Mouse (Mus musculus) CH12.LX (cell line): ENCODE data around the gene 1500011B03Rik. TPM values are rescaled to one million over a fixed set of nuclear protein-coding genes. Genes with fewer than 3 reads are reported as not detected.
"Not testable (repeated sequence)": the region's sequence is repeated elsewhere in the genome, so short reads cannot be mapped to it uniquely, and the experiment has no call there.

Experiments used
- DNase-seq: peaks from one replicate; pipeline ENCODE4 v3.0.0-alpha.2; 2013; ENCODE audit errors: extremely low read depth
- H3K27ac ChIP-seq: 2 replicates; pipeline ENCODE4 v1.5.1; 2012; ENCODE audit warnings: low read depth, mild to moderate bottlenecking, control low read depth, moderate library complexity; ENCODE audit not compliant: insufficient read depth
- H3K27me3 ChIP-seq: replicated peaks from 2 replicates; pipeline ENCODE3; 2012; ENCODE audit warnings: inconsistent platforms
- H3K36me3 ChIP-seq, 2 experiments: replicated peaks in 1 of 2; 2 replicates each; pipeline versions ENCODE3 to v1.6.1; 2012; ENCODE audit warnings: inconsistent platforms in 1 of 2, low read length in 1 of 2, mild to moderate bottlenecking in 1 of 2, mixed read lengths in 1 of 2, moderate library complexity in 1 of 2; ENCODE audit not compliant: control insufficient read depth in 1 of 2, insufficient read depth in 1 of 2
- H3K4me1 ChIP-seq, 2 experiments: 2 replicates each; pipeline ENCODE4 v1.6.1; 2012; ENCODE audit warnings: inconsistent platforms in 1 of 2, moderate library complexity in 1 of 2; ENCODE audit not compliant: insufficient read depth in 2 of 2, control insufficient read depth in 1 of 2
- H3K4me2 ChIP-seq: 2 replicates; pipeline ENCODE4 v1.6.1; 2012; ENCODE audit warnings: low read depth, mild to moderate bottlenecking, control low read depth; ENCODE audit not compliant: poor library complexity, insufficient read depth, severe bottlenecking
- H3K4me3 ChIP-seq, 3 experiments: fragments of 150-350 bp in 1 of 3; sonication (generic) in 1 of 3; replicated peaks in 1 of 3; 2 replicates each; pipeline versions ENCODE3 to v1.5.1; 2011 to 2012; ENCODE audit warnings: low read depth in 2 of 3, low read length in 2 of 3, mild to moderate bottlenecking in 2 of 3, moderate library complexity in 2 of 3, control low read depth in 1 of 3, improper control_type of control experiment in 1 of 3, inconsistent platforms in 1 of 3, mixed read lengths in 1 of 3; ENCODE audit not compliant: poor library complexity in 1 of 3
- H3K79me2 ChIP-seq: replicated peaks from 2 replicates; pipeline ENCODE4 v1.6.1; 2012; ENCODE audit warnings: mild to moderate bottlenecking, moderate library complexity; ENCODE audit not compliant: control insufficient read depth, poor library complexity, insufficient read depth, severe bottlenecking; ENCODE audit errors: extremely low read depth
- H3K9ac ChIP-seq: 2 replicates; pipeline ENCODE4 v1.6.1; 2012; ENCODE audit warnings: low read depth, mild to moderate bottlenecking, control low read depth, moderate library complexity; ENCODE audit not compliant: insufficient read depth
- H3K9me3 ChIP-seq: replicated peaks from 2 replicates; pipeline ENCODE3; 2012; ENCODE audit warnings: low read length, inconsistent platforms, mixed read lengths
- CHD1 ChIP-seq: IDR thresholded peaks from 2 replicates; pipeline ENCODE4 v1.6.1; 2012; ENCODE audit warnings: low read depth, low read length, improper control_type of control experiment, inconsistent platforms
- ELF1 ChIP-seq: IDR thresholded peaks from 2 replicates; pipeline ENCODE4 v1.6.1; 2014; ENCODE audit warnings: low read depth, mild to moderate bottlenecking, inconsistent platforms, low read length, improper control_type of control experiment
- HCFC1 ChIP-seq: IDR thresholded peaks from 2 replicates; pipeline ENCODE4 v1.6.1; 2012; ENCODE audit warnings: low read depth, mild to moderate bottlenecking, inconsistent platforms, low read length, improper control_type of control experiment
- JUND ChIP-seq: conservative IDR thresholded peaks from 2 replicates; pipeline ENCODE4 v1.6.1; 2011; ENCODE audit warnings: low read depth, low read length, improper control_type of control experiment
- MAZ ChIP-seq: IDR thresholded peaks from 2 replicates; pipeline ENCODE4 v1.6.1; 2012; ENCODE audit warnings: low read depth, mild to moderate bottlenecking, inconsistent platforms, low read length, improper control_type of control experiment, moderate library complexity
- MYC ChIP-seq: IDR thresholded peaks from 2 replicates; pipeline ENCODE4 v1.6.1; 2011; ENCODE audit warnings: low read depth, mild to moderate bottlenecking, improper control_type of control experiment, low read length
- POLR2A ChIP-seq: IDR thresholded peaks from 2 replicates; pipeline ENCODE4 v1.6.1; 2011; ENCODE audit warnings: low read depth, mild to moderate bottlenecking, improper control_type of control experiment, low read length
- POLR2AphosphoS2 ChIP-seq: IDR thresholded peaks from 2 replicates; pipeline ENCODE4 v1.6.1; 2011; ENCODE audit warnings: low read depth, low read length, improper control_type of control experiment
- RCOR1 ChIP-seq: conservative IDR thresholded peaks from 2 replicates; pipeline ENCODE4 v1.6.1; 2012; ENCODE audit warnings: low read depth, mild to moderate bottlenecking, inconsistent platforms, low read length, improper control_type of control experiment
- dilution Hi-C: fragments of 300-500 bp; cut with MboI; formaldehyde crosslinking; loops from 2 replicates; pipeline ENCODE4 v1.14.3; 2020; ENCODE audit warnings: low sequenced_read_pairs; ENCODE audit not compliant: extremely low pct_unique_long_range_greater_than_20kb, extremely low pct_ligation_motif_present
- in situ Hi-C: fragments of 300-500 bp; cut with MboI; formaldehyde crosslinking; loops from 3 replicates; pipeline ENCODE4 v1.14.3; 2019; ENCODE audit warnings: low sequenced_read_pairs, low pct_ligation_motif_present, low pct_unique_long_range_greater_than_20kb, mixed read lengths
- polyA plus RNA-seq: library from polyadenylated mRNA; unstranded; fragments of >175 nt; gene quantifications from 2 replicates; pipeline ENCODE4 v1.2.1, GENCODE M21; 2012; ENCODE audit warnings: low read depth; ENCODE audit not compliant: insufficient read length
- total RNA-seq, 2 experiments: library from RNA; depleted of rRNA; stranded (reverse); fragments of 300-350 nt in 1 of 2; fragments of >200 nt in 1 of 2; gene quantifications; 2 replicates each; pipeline ENCODE4 v1.2.3; 2012 to 2014

1500011B03Rik gene
- total and polyA plus RNA-seq, 3 experiments: 15.5 to 39.1 (median 31.4) TPM

DNA sequence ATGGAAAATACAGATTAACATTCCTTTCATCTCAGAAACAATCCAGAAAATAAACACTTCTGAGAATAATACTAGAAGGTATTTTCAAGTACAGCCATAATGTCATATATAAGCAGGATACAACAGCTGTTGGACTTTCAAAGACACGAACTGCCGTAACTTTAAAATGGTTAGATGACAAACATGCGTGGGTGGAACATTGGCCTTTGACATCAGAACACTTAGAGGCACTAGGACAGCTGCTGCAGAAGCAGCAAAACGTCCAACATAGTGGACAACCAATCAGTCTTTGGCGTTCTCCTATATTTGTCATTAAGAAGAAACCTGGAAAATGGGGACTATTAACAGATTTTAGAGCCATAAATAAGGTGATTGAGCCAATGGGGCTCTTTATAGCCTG is 17.2 kb upstream of the 1500011B03Rik start:
- dilution Hi-C loops, H3K4me2 ChIP-seq, in situ Hi-C loops: not testable (repeated sequence)

DNA sequence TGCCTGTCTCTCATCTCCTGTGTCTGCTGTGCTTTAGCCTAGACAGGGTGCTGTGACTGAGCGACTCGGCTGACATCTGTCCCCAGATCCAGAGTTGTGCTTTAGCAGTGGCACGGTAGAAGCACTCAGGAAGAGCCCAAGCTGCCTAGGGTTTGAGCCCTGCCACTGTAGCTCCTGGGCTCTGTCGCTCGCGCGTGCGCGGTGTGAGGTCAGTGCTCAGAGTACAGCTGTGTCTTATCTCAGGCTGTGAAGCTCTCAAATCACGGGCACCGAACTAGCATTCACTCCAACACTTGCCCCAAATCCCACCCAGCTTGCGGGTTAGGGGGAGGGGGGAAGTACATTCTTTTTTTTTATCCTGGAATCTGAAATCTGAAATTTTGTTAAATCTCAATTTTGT is 13.6 kb upstream of the 1500011B03Rik start:
- in situ Hi-C loops: no loop called here

More for the DNA sequence above, 17.2 kb upstream of the 1500011B03Rik start:
- not testable (repeated sequence) for H3K9me3 ChIP-seq, H3K9ac ChIP-seq, H3K79me2 ChIP-seq, DNase-seq, H3K27ac ChIP-seq, H3K27me3 ChIP-seq, H3K36me3 ChIP-seq, H3K4me1 ChIP-seq, H3K4me3 ChIP-seq

DNA sequence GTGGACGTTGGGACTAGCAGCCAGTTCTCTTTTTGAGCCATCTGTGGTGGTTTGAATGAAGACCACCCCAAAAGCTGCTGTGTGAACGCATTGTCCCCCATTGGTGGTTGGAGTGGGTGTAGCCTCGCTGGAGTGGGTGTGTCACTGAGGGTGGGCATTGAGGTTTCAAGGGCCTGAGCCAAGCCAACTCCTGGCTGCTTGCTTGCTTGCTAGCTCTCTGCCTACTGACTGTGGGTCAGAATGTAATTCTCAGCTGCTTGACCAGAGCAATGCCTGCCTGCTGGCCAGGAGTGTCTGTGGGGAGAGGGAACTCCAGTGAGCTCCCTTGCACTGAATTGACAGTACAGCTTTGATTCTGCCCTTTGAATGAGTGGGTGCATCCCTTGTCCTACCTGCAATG is 6.5 kb upstream of the 1500011B03Rik start:
- Histone ChIP-seq H3K4me1 (peaks cover 0 to 7% of the 10 kb centered on the region in 2 experiments; a peak in 2 of 4 replicates), H3K27me3 (peaks cover 2% of the 10 kb centered on the region), H3K4me2 (no peak overlapping the region), H3K9ac (no peak overlapping the region), H3K79me2 (no peaks in the 10 kb centered on the region), H3K9me3 (no peaks in the 10 kb centered on the region), H3K4me3 (no peak overlapping the region), H3K36me3 (no peaks in the 10 kb centered on the region), H3K27ac (no peak overlapping the region)
- DNase-seq: no peak
- TF ChIP-seq HCFC1: no peak
- no peak for TF ChIP-seq JUND
- TF ChIP-seq MYC: no peak
- dilution Hi-C loops: no loop called here
- in situ Hi-C loops: no loop called here

More for the DNA sequence above, 13.6 kb upstream of the 1500011B03Rik start:
- dilution Hi-C loops: no loop called here
- H3K9ac ChIP-seq: no peak overlapping the region
- H3K36me3 ChIP-seq: no peaks in the 10 kb centered on the region
- no peak for DNase-seq
- H3K9me3 ChIP-seq: no peaks in the 10 kb centered on the region
- no peak overlapping the region for H3K27ac ChIP-seq
- TF ChIP-seq POLR2A: no peak
- TF ChIP-seq MYC: no peak
- no peak for TF ChIP-seq POLR2AphosphoS2
- no peak for TF ChIP-seq CHD1
- TF ChIP-seq RCOR1: no peak
- TF ChIP-seq MAZ: no peak
- TF ChIP-seq ELF1: no peak
- H3K27me3 ChIP-seq: peaks cover 7% of the 10 kb centered on the region
- no peaks in the 10 kb centered on the region for H3K79me2 ChIP-seq
- no peak overlapping the region for H3K4me2 ChIP-seq
- H3K4me1 ChIP-seq: no peaks in the 10 kb centered on the region
- no peak overlapping the region for H3K4me3 ChIP-seq
